Mouse (Mus musculus): Measurements from ENCODE around the gene Sez6l. TPM values are rescaled to one million over a fixed set of nuclear protein-coding genes. Genes with fewer than 3 reads are reported as not detected.

Sez6l gene
- polyA plus RNA-seq, 1 experiment from 2014 or later = 0.08 TPM

DNA sequence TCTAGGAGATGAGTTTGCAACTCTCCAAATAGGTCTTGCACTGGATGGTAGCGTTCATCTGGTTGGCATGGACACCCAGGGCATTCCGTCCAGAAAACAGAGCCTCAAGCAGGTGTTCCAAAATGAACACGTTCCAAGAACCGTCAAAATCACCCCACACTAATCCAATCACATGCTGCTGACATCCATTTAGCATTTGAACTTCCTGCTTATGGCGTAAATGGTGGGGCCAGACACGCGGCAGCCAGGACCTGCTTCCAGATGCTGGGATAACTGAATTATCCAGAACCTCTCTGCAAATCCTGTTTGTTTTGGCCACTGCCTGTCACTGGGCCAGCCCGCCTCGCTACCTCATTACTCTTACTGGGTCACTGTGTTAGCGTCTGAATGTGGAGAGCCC, 177.7 kb downstream of the Sez6l start:
- Histone ChIP-seq H3K4me1 (replicated peaks) (peaks cover 13% of the 10 kb centered on the region; the same call in 1 of the 2 replicates), H3K9me3 (no peaks in the 10 kb centered on the region), H3K4me3 (replicated peaks) (no peak overlapping the region), H3K27ac (no peak overlapping the region), H3K9ac (replicated peaks) (no peak overlapping the region), H3K4me2 (no peak overlapping the region), H3K36me3 (no peaks in the 10 kb centered on the region), H3K27me3 (no peaks in the 10 kb centered on the region)
- no peak for ATAC-seq (ENCODE audit: insufficient number of reproducible peaks, insufficient read depth, low FRiP score, low TSS enrichment, low read depth)
- WGBS = 68% methylated on average over 10 of the region's 10 CpGs

DNA sequence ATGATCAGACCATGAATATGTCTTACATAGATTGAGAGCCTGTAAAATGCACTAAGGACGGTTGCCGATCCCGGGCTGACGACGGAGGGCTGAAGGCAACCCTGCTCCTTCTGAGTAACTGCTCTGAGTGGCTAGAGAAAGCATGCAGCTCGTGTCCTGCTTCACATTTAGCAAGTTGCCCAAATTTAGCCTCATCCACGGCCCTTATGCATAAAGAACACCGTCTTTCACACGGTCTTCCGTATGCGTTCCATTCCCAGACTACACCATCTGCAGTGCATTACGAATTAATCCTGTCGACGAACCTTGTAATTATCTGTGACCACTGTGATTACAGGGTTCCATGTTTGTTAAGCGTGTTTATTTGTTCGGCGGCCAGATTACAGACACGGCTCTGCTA, 180.9 kb downstream of the Sez6l start:
- H3K4me3 ChIP-seq (replicated peaks) = no peak overlapping the region
- peaks cover 18% of the 10 kb centered on the region for H3K4me1 ChIP-seq (replicated peaks)
- H3K4me2 ChIP-seq = no peak overlapping the region
- no peak overlapping the region for H3K9ac ChIP-seq (replicated peaks)
- 47% methylated on average over 18 of the region's 18 CpGs for WGBS
- no peaks in the 10 kb centered on the region for H3K9me3 ChIP-seq
- H3K27me3 ChIP-seq = peaks cover 30% of the 10 kb centered on the region
- no peak for ATAC-seq (ENCODE audit: insufficient number of reproducible peaks, insufficient read depth, low FRiP score, low TSS enrichment, low read depth)
- H3K27ac ChIP-seq = no peak overlapping the region
- peaks cover 9% of the 10 kb centered on the region for H3K36me3 ChIP-seq

DNA sequence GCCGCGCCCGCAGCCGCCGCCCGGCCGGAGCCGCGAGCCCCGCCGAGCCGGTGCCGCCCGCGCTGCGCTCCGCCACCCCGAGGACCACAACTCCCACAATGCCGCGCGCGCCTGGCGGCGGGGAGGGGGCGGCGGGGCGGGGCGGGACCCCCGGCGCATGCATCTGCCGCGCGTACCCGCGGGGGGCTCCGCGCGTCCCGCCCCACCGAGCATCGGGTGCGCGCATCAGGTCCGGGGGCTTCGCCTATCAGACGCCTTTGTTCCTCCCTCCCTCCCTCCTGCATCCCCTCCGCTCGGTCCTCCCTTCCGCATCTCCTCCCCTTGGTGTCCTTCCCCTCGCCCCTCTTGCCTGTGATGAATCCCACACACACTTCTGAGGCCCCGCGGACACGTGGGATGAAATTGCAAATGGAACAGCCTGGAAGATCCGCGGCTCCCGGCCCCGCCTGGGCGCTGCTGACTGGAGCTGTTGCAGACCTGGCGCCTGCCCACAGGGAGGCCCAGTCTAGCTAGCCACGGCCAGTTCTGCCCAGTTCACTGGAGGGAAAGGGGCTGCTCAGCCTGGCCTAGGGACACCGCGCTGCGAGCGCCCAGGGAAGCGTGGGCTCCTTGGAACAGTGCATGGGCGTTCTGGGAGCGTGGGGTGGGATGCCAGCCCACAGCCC, 182.1 kb downstream of the Sez6l start, which contains the start of gene Asphd2:
Asphd2 (minus strand) TSS at position 88 of the 665 bp plus-strand sequence.
- peak within 1 kb of the TSS; percentile 88 for H3K4me2 ChIP-seq
- peaks cover 30% of the 10 kb centered on the region for H3K27me3 ChIP-seq
- ATAC-seq (ENCODE audit: insufficient number of reproducible peaks, insufficient read depth, low FRiP score, low TSS enrichment, low read depth) = peak; percentile 81
- H3K36me3 ChIP-seq = peaks cover 14% of the 10 kb centered on the region
- H3K9ac ChIP-seq (replicated peaks) = peak within 1 kb of the TSS; percentile 69
- peaks cover 18% of the 10 kb centered on the region for H3K4me1 ChIP-seq (replicated peaks)
- H3K27ac ChIP-seq = peak within 1 kb of the TSS; percentile 85
- peak within 1 kb of the TSS; percentile 64 for H3K4me3 ChIP-seq (replicated peaks)
- WGBS = 1% methylated on average over 51 of the region's 67 CpGs
- H3K9me3 ChIP-seq = no peaks in the 10 kb centered on the region

DNA sequence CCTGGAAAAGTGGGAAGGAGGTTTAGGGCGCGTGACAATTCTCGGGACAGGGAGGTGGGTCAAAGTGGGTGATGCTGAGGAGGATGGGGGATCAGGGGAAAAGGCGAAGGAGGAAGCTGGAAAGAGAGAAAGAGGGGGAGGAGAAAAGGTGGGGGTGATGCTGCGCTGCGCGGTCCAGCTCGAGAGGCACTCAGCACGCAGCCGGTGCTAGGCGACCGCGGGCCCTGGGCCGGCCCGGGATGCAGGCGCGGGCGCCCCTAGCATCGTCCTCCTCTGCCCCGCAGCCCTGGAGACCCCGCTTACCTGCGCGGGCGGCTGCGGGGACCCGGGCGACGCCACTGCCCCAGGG, 182.6 kb downstream of the Sez6l start:
- H3K9me3 ChIP-seq = no peaks in the 10 kb centered on the region
- no peak overlapping the region for H3K27ac ChIP-seq
- peak; percentile 39 for ATAC-seq (ENCODE audit: insufficient number of reproducible peaks, insufficient read depth, low FRiP score, low TSS enrichment, low read depth)
- H3K4me3 ChIP-seq (replicated peaks) = peak overlapping the region; percentile 64
- H3K4me1 ChIP-seq (replicated peaks) = peaks cover 18% of the 10 kb centered on the region
- peak overlapping the region; percentile 88 for H3K4me2 ChIP-seq
- WGBS = 1% methylated on average over 28 of the region's 28 CpGs
- H3K27me3 ChIP-seq = peaks cover 30% of the 10 kb centered on the region
- H3K36me3 ChIP-seq = peaks cover 14% of the 10 kb centered on the region
- H3K9ac ChIP-seq (replicated peaks) = peak overlapping the region; percentile 69

DNA sequence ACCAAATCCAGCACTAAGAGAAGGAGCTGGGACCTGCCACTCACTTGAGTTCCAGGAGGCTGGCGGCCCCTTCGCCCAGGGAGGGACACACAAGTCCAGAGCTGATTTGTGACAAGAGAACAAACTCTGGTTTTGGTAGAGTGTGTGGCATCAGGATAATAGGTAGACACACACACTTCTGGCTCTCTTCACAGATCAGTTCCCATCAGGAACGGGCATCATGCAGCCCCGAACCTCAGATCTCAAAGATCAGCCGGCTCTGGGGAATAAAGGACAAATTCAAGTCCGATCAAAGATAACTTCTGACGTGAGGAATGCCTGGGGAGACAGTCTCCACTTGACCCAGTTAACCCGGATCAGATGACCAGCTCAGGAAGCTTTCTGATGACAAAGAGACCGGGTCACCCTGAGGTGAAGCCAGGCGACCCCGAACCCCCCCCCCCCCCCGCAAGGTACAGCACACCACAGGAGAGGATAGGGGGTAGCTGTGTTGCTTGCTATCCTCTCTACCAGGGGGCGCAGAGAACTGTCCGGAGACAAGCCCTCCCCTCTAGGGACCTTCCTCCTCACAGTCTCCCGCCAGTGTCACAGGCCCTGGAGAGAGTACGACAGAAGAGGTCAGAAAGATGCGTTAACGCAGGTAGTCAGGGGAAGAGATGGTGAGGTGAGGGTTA, 183.1 kb downstream of the Sez6l start:
- H3K36me3 ChIP-seq = peaks cover 17% of the 10 kb centered on the region
- H3K4me2 ChIP-seq = peak overlapping the region; percentile 88
- peak overlapping the region; percentile 69 for H3K9ac ChIP-seq (replicated peaks)
- peak; percentile 9; the same call in 1 of the 2 replicates for ATAC-seq (ENCODE audit: insufficient number of reproducible peaks, insufficient read depth, low FRiP score, low TSS enrichment, low read depth)
- H3K9me3 ChIP-seq = no peaks in the 10 kb centered on the region
- WGBS = 13% methylated on average over 18 of the region's 18 CpGs
- H3K4me3 ChIP-seq (replicated peaks) = peak overlapping the region; percentile 64
- H3K4me1 ChIP-seq (replicated peaks) = peaks cover 18% of the 10 kb centered on the region
- H3K27ac ChIP-seq = no peak overlapping the region
- peaks cover 30% of the 10 kb centered on the region for H3K27me3 ChIP-seq

DNA sequence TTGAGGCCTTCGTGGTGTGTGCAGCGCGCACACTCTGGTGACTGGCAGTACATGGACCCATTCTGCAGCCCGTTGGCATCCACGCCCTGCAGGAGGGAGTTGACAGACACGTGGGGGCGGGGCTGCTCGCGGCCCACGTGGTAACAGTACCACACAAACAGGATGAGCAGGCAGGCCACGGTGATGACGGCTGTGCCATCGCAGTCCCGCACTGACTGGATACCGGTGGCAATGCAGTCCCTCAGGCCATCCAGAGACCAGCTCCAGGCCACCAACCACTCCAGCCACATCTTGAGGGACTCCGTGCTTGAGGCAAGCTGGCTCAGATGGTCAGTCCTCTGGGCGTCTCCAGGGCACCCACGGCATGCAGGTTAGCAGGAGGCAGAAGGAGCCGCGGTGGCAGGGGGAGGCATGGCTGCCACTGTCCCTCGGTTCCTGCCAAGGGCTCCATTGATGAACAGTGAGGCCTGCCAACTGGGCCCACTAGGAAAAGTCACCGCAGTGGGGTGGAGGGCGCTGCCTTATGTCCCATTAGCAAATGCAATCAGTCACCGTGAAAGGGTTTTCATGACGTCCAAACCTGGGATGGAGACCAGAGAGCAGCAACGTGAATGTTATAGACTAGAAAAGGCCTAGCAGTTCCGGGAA, 185.2 kb downstream of the Sez6l start:
- 67% methylated on average over 27 of the region's 27 CpGs for WGBS
- Histone ChIP-seq H3K9ac (replicated peaks) (no peak overlapping the region), H3K4me2 (no peak overlapping the region), H3K9me3 (no peaks in the 10 kb centered on the region), H3K27ac (no peak overlapping the region), H3K4me1 (replicated peaks) (peaks cover 18% of the 10 kb centered on the region), H3K36me3 (peaks cover 27% of the 10 kb centered on the region), H3K27me3 (peaks cover 30% of the 10 kb centered on the region), H3K4me3 (replicated peaks) (no peak overlapping the region)
- ATAC-seq (ENCODE audit: insufficient number of reproducible peaks, insufficient read depth, low FRiP score, low TSS enrichment, low read depth) = no peak

DNA sequence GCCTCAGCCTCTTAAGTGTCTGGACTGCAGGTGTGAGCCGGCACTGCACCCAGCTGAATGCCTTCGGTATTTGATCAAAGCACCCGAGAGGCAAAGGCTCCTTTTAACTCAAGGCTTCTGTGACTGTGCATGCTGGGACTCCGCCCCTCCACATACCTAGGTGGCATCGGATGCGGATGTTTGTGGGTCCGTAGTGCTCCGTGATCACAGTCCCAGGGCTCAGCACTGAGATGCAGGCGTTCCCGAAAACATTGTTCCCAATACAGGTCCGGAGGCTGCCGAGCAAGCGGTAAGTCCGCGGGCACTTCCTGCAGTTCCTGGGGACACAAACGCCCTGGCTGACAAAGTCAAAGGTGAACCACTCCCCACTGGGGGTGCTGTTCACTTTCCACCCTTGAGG, 186.0 kb downstream of the Sez6l start:
- no peak overlapping the region for H3K4me3 ChIP-seq (replicated peaks)
- WGBS = 47% methylated on average over 16 of the region's 16 CpGs
- H3K4me2 ChIP-seq = no peak overlapping the region
- H3K36me3 ChIP-seq = peaks cover 35% of the 10 kb centered on the region
- H3K9me3 ChIP-seq = no peaks in the 10 kb centered on the region
- H3K9ac ChIP-seq (replicated peaks) = no peak overlapping the region
- no peak overlapping the region for H3K27ac ChIP-seq
- H3K27me3 ChIP-seq = peaks cover 30% of the 10 kb centered on the region
- H3K4me1 ChIP-seq (replicated peaks) = peaks cover 14% of the 10 kb centered on the region
- ATAC-seq (ENCODE audit: insufficient number of reproducible peaks, insufficient read depth, low FRiP score, low TSS enrichment, low read depth) = no peak

DNA sequence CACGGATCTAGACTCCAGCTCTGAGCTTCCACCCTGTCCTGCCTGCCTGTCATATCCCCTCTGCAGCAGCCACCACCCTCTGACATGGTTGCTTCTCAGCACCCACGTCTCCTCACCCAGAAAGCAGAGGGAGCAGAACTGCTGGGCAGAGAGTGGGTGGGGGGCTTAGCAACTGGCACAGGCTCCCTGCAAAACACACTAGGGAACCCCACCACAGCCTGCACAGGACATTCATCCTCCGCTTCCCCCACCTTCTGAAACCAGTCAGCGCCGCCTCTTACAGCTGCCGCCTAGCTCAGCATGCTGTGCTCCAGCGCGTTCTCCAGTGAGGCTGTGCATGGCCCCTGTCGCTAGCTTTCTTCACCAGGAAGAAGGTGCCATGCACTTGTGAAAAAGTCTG, 187.6 kb downstream of the Sez6l start:
- 77% methylated on average over 9 of the region's 9 CpGs for WGBS
- no peak for ATAC-seq (ENCODE audit: insufficient number of reproducible peaks, insufficient read depth, low FRiP score, low TSS enrichment, low read depth)
- H3K27me3 ChIP-seq = peaks cover 30% of the 10 kb centered on the region
- no peak overlapping the region for H3K27ac ChIP-seq
- H3K4me1 ChIP-seq (replicated peaks) = peaks cover 5% of the 10 kb centered on the region
- peaks cover 51% of the 10 kb centered on the region for H3K36me3 ChIP-seq
- H3K9ac ChIP-seq (replicated peaks) = 0 out of 2 replicates have a peak overlapping the region, but pooled peaks have one; percentile 23
- no peak overlapping the region for H3K4me2 ChIP-seq
- H3K9me3 ChIP-seq = no peaks in the 10 kb centered on the region
- no peak overlapping the region for H3K4me3 ChIP-seq (replicated peaks)

DNA sequence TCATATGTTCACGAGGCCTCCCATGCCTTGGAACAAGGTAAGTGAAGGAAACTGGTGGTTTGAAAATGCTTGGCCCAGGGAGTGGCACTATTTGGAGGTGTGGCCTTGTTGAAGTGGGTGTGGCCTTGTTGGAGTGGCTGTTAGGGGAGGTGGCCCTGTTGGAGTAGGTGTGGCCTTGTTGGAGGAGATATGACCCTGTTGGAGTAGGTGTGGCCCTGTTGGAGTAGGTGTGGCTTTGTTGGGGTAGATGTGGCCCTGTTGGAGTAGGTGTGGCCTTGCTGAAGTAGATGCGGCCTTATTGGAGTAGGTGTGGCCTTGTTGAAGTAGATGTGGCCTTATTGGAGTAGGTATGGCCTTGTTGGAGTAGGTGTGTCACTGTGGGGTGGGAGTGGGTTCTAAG, 191.0 kb downstream of the Sez6l start:
- Histone ChIP-seq H3K27ac (no peak overlapping the region), H3K9ac (replicated peaks) (no peak overlapping the region), H3K4me2 (no peak overlapping the region), H3K4me1 (replicated peaks) (0 out of 2 replicates have a peak, but pooled peaks cover 7% of the 10 kb centered on the region), H3K9me3 (no peaks in the 10 kb centered on the region), H3K27me3 (no peaks in the 10 kb centered on the region; the same call in 1 of the 2 replicates), H3K4me3 (replicated peaks) (no peak overlapping the region), H3K36me3 (peaks cover 41% of the 10 kb centered on the region)
- ATAC-seq (ENCODE audit: insufficient number of reproducible peaks, insufficient read depth, low FRiP score, low TSS enrichment, low read depth) = no peak
- WGBS = 62% methylated on average over 2 of the region's 2 CpGs

DNA sequence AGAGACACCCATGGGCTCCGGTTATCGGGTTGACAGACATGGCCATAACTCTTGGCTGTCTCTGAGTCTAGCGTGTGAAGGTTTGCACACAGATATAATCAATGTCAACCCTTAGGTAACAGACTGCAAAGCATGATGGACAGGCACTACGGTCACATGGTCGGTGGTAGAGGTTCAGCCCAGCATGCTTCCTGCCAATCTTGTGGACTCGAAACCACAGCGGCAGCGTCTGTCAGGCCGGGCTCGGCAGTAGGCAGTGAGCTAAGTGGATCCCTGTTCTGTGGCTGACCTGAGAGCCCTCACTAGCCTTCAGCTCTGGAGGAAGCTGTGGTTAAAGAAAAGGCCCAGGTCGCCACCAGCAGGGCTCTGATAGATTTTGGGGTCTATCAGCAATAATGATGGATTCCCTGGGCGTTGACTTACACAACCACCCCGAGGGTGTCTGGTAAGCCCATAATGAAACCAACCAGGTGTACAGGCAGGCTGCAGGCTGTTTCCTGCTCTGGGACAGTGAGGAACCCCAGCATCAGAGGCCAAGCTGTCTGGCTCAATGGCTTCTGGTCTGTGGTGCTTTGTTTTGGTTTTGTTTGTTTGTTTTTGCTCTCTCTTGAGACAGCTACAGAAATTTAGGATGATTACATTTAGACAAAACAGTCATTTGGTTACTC, 192.0 kb downstream of the Sez6l start:
- Histone ChIP-seq H3K9me3 (no peaks in the 10 kb centered on the region), H3K4me1 (replicated peaks) (0 out of 2 replicates have a peak, but pooled peaks cover 7% of the 10 kb centered on the region), H3K27ac (no peak overlapping the region), H3K4me2 (no peak overlapping the region), H3K4me3 (replicated peaks) (no peak overlapping the region), H3K27me3 (no peaks in the 10 kb centered on the region), H3K9ac (replicated peaks) (no peak overlapping the region), H3K36me3 (peaks cover 37% of the 10 kb centered on the region)
- WGBS = 93% methylated on average over 13 of the region's 13 CpGs
- ATAC-seq (ENCODE audit: insufficient number of reproducible peaks, insufficient read depth, low FRiP score, low TSS enrichment, low read depth) = no peak
